Mouse (Mus musculus): Measurements from ENCODE around the gene Snx29. TPM values are rescaled to one million over a fixed set of nuclear protein-coding genes. Genes with fewer than 3 reads are reported as not detected.
"Not testable (repeated sequence)": the region's sequence is repeated elsewhere in the genome, so short reads cannot be mapped to it uniquely, and the experiment has no call there.

The Snx29 gene
- polyA plus RNA-seq, 2 experiments from 2014 or later: 5.1 to 8.3 TPM

DNA sequence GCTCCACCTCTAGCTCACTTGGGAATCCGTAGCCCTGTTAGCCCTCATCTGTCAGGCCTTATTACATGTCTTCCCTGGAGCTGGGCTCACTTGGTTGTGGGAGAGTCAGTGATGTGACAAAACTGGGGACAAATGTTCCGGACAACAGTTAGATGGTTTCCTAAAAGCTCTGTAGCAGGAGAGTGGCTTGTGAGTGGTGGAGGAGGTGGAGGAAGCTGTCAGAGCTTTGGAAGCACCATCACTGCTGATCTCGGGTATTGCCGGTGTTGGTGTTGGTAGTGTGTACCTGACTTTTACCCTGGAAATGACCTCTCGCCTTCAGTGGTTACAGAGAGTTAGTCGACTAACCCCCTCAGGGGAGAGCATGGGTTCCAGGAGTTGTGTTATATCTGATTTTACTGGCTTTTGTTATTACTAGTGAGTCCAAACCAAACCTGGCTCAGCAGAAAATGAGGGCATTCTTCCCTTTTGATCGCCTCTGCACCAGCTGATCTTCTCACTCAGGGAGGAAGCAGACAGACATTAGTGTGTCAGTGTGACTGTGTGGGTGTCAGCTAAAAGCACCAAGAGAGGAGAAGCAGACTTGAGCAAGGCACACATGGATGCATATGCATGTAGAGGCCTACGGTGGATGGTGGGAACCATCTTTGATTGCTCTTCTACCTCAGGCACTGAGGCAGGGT is 227.5 kb downstream of the Snx29 start:
- ATAC-seq: no peak

DNA sequence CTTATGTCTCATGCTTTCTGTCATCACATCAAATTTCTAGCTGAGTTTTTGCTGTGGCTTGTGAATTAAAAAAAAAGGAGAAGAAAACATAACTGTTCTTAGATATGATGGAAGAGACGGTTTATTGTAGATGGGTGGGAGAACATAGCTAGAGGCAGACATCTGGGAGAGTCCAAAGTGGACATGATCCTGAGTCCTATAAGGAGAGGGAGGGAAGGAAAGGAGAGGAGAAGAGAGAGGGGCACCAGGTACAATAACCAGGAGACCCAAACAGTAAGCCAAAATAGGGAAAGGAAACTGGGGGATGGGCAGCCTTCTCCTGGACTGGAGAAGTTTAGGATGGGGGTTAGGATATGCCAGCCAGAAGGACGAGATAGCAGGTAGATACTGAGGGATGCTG is 239.0 kb downstream of the Snx29 start:
- ATAC-seq: no peak

DNA sequence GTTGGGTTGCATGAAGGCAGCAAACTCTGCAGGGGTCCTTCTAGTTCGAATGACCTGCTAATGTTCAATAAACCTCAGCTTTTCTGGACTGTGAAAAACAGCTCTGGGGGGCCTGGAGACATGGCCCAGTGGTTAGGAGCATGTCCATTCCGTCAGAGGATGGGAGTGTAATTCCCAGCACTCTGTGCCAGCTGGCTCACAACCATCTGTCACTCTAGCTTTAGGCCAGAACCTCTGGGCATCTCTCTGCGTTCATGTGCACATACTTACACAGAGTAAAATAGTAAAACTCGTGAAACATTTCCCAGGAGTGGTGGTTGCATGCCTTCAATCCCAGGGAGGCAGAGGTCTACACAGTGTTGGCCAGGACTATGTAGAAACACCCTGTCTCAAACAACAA is 241.1 kb downstream of the Snx29 start:
- no peak for ATAC-seq

DNA sequence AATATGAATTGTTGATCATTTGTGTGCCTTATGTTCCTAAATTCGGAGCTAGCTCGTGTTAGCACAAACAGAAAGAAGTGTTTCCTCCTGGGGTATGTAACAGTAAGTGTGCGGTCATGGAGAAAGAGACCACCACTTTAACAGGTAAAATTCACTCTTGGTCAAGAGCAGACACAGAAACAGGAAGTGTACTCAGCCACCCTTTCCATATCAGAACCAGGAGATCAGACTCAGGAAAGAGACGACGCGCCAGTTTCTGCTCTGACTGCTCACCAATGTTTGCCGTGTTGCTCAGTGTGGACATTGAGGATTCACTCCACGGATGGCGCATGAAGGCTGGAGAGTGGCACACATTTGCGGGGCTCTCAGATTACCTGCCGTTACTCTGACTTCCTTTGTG is 242.4 kb downstream of the Snx29 start:
- no peak for ATAC-seq

DNA sequence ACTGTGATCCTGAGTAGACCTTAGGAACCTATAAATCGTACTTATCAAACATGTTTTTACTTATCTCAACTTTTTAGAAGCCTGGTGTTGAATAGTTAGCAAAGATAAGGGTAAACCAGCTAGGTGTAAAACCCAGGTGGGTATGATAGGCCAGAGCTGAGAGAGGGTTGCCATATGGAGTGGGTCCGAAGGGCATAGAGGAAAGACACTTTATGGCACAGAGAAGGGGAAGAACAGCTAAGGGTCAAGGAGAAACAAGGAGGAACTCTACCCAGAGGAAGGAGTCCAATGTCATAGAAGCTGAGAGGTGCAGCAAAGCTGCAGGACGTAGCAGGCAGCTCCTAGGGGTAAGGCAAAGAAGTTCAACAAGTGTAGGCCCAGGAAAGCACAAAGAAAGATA is 244.9 kb downstream of the Snx29 start:
- ATAC-seq: no peak

DNA sequence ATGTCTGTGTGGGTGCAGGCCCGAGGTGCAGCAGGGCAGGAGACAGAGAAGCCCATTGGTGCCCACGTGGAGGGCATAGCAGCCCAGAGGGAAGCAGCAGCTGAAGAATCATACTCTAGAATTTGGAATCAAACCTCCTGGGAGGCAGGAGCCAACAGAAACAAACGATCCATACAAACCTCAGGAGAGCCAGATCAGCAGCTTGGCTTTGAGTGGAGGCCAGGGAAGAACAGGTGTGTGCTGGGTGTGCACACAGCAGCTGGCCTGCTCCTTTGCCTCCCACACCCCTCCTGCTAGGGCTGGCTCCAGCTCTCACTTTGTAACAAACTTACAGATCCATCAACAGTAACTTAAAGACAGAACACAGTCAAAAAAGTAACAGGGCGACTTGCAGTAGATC is 245.4 kb downstream of the Snx29 start:
- ATAC-seq: no peak

DNA sequence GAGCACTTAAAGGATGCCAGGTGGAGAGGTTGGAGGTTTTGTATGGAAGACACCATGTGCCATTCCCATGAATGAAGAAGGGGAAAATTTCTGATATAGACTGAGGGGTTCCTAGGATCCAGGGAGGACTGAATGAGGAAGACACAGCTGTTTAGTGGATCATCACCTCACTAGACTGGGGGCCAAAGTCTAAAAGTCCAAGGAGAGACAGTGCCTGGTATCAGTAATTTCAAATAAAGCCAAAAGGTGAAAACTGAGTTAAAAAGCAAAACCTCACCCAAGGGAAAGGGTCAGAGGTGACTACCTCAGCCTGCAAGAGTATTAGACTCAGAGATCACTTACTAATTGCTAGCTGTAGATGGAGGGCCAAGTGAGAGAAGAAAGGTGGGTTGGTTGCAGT is 245.9 kb downstream of the Snx29 start:
- no peak for ATAC-seq

DNA sequence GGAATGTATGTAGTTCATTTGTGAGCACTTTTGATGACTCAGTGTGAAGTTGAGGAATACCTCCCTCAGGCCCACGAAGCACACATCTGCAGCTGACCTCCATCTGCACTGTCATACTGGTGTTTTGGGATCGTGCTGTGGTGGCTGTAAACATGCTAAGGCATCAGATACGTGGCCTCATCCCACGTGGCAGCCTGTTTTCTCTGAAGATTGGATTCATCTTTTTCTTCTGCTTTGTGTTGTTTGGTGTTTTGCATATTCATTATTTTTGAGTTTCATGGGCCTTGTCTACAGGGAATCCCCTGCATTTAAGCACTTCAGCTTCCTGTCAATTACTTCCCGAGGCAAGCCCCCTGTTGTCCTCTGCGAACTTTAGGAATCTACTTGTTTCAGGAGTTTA is 246.4 kb downstream of the Snx29 start:
- no peak for ATAC-seq

DNA sequence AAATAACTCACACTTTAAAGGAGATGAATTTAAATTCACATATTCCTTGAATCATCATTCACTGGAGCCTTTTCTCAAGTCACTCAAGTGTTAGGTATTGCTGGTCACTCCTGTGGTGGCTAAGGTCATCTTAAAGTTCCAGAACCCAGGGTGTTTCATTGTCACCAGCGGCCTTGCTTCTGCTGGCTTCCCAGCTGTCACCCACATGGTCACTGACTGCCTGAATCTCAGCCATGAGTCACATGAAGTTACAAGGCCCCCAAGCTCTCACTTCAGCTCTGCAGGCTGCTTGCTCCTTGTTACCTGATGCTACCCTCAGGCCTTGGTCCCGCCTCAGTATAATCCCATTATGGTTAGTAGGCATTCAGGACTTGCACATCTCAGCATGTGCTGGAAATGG is 247.4 kb downstream of the Snx29 start:
- no peak for ATAC-seq

DNA sequence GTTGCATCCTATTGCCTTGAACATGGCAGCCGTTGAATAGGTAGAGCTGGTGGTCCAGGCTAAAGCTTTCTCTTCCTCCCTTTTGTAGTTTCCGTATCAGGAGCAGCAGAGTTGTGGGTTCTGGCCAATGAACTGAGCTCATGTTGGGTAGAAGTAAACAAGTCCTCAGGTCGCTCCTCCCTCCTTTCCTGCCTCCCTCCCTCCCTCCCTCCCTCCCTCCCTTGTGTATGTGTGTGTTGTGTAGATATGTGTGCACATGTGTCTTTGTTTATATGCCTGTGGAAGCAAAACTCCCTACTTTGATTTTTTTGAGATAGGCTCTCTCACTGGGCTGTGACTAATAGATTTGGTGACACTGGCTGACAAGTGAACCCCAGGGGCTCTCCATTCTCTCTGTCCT is 251.8 kb downstream of the Snx29 start:
- no peak for ATAC-seq

DNA sequence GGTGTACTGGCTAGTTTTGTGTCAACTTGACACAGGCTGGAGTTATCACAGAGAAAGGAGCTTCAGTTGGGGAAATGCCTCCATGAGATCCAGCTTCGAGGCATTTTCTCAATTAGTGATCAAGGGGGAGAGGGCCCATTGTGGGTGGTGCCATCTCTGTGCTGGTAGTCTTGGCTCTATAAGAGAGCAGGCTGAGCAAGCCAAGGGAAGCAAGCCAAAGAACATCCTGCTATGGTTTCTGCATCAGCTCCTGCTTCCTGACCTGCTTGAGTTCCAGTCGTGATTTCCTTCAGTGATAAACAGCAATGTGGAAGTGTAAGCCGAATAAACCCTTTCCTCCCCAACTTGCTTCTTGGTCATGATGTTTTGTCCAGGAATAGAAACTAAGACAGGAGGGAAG is 253.0 kb downstream of the Snx29 start:
- not testable (repeated sequence) for ATAC-seq

DNA sequence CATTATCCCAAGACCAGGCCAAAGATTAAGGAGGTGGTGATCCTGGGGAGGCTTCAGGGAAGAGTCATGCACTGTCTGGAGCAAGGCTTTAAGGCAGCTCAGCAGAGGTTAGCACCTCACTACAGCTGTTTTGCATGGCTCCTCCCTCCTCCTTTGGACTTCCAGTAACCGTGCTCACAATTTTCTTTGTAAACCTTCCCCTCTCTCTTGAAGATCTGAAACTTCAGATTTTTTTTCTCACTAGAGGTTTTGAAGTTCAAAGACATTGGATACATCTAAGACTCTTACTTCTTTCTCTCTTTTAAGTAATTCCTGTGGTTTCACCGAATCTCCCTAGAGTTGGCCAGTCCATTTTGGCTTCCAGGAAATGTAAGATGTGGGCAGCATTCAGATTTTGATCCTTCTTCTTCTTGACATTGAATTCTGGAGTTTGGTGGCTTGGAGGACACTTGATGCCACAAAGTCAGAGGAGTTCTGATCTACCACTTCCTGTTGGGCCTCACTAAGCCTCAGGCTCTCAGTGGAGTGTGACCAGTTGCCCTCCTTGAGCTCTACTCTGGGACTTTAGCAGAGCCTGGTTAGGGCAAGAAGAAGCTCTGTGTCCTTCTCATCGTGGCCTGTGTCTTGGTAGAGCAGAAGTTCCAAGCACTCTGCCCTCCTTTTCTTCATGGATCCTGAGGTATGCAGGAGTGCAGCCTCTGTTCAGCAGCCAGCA is 255.0 kb downstream of the Snx29 start:
- peak; percentile 63 for ATAC-seq

DNA sequence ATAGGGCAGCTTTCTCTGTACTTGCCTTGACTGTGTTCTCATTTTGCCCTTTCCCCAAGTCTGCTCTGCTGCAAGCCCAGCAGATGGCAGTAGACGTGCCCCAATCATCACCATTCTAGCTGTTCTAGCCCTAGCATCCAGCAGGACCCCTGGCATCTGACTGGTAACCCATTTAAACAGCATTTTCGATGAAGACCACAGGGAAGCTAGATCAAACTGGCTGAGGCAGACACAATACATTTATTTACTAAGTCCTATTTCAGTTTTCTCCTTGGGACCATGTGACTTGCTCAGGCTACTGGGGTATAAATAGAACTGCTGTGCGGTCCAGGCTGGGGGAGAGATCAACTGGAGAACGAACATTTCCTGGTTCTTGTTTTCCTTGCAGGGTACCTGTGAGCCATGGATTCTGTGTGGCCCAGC is 257.0 kb downstream of the Snx29 start:
- ATAC-seq: no peak

DNA sequence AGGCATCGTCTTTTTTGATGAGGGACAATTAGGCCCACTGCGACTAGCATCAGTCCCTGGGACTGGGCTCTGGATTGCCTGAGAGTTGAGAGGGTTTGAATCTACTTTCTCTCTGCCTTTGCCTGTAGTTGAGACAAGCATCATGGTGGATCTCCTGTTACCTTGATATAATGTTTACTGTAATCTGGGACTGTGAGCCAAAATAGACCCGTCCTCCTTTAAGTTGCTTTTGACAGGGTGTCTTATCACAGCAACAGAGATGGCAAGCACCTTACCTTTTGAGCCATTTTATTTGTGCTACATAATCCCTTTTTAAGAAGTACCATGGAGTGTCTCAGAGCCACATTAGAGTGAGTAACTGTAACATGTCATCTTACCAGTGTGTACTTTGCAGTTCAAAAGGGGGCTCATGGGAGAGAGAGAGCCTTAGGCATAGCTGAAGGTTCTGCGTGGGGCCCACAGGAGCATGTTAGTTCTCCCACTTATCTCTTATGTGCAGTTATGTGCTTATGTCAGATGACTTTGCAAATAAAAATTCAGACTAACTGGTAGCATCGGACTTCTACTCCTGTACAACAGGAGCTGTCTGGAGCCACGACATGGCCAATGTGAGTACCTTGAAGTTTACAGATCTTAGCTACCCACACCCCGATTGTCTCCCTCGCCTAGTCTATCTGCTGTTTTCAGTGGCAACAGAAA is 261.4 kb downstream of the Snx29 start:
- no peak for ATAC-seq

DNA sequence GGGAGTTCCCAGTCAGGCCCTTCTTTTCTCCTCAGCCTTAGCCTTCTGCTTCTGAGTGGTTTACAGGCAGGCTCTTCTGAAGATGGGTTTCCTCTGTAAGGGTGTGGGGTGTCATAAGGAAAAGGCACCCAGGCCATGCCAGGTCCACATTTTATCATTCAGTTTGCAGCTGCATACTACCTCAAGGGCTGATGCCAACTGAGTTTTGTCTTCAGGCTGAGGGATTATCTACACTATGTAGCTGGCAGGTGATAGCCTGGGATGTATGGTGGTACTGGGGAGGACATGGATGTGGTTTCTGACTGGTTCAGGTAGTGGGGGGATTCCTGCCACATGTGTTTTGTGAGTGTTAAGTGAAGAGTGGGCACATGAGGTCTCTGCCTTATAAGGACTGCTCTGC is 266.0 kb downstream of the Snx29 start:
- no peak for ATAC-seq

DNA sequence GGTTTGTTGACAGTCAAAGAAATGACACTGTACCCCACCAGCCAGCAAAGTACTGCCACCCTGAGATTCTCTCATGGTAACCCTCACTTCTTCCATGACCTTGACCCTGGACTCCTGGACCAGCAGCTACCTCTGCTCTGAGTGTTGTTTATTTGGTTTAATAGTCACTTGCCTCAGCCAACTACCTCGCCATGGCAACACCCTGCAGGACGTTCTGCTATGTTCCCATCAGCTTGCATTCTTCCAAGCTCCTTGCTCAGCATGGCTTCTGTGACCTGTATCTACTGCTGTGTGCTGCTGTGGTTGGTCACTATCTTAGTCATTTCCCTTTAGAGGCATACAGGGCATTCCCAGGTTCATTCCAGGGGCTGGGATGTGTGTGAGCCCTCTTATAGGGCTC is 266.6 kb downstream of the Snx29 start:
- no peak for ATAC-seq

DNA sequence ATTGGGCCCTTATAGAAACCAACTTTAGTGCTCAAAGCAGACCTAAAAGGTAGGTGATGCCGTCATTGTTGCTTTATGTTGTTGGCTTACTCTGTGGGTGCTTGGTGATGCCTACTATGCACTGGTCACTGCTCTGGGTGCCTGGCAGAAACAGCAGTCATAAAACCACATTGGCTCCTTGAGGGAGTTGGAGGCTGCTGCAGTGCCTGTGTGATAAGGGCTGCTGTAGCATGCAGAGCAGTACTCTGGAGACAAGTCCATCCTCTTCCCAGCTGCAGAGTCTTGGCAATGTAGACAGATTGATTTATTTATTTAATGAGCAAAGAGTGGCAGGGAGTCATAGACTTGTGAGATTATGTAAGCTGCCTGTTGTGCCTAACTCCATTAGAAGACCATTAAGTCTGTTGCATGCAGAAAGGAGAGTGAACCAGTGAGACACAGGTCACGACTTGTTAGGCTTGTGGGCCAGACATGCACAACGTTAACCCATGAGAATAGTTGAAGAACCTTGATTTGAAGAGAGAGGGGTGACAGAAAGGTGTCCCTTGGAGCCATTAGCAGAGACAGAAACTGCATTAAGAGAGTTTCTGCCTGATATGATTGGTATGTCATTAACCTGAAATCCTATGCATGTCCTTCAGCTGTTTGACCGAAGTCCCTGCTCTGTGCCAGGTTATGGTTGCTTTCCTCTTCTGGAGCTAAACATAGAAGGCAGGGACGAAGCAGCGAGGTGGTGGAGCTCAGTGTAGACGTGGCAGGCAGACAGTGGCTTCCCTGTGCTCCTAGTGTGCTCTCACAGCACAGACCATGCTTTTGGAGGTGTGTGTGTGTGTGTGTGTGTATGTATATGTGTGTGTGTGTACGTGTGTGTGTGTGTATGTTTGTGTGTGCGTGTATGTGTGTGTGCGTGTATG is 267.3 kb downstream of the Snx29 start:
- ATAC-seq: no peak

DNA sequence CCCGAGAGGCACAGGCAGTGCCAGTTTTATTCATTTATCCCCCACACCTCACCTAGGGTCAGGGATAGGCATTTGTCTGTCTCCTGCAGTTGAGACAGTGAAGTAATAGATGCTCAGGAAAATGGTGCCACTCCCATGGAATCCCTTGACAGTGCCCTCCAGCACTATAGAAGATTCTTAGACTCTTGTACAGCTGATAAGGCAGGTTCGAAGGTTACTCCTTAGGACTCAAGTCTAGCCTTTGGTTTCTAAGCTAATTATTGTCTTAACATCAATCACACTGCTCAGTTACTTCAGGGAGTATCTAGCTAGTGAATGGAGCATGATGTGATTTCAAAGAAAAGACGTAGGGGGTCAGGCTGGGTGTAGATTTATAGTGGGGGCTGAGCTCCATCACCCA is 273.9 kb downstream of the Snx29 start:
- ATAC-seq: no peak

DNA sequence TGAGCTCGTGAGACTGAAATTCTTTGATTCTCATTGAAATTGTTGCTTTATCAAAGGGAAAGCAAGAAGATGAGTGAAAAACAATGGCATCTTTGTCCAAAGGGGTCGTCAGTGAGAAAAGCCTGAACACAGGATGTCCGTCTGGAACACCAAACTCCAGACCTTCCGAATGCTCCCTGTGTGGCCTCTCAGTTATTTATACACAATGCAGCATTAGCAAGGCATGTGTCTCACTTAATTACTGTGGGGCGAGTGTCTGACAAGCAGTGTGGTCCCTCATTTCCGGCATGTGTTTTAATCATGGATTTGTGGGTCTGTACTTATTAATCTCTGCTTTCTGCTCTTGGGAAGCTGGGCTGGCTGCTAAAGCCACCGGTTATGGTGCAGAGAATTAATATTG is 275.1 kb downstream of the Snx29 start:
- no peak for ATAC-seq

DNA sequence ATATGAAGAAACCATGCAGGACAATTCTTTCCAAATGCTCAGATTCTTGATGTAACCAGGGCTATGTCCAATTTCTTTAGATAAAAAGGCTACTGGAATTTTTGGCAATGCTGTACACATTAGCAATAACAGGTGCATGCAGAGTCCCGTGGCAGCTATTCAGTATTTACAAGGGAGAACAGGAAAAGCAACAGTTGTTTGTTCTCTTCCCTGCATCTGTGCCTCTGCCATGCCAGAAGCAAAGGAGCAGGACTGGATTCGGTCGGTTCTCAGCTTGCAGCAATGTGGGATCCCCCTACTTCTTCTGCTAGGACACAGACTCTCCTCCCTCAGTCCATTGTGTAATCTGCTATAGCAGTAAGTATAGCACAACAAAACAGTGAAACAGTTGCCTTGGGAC is 276.8 kb downstream of the Snx29 start:
- ATAC-seq: no peak

DNA sequence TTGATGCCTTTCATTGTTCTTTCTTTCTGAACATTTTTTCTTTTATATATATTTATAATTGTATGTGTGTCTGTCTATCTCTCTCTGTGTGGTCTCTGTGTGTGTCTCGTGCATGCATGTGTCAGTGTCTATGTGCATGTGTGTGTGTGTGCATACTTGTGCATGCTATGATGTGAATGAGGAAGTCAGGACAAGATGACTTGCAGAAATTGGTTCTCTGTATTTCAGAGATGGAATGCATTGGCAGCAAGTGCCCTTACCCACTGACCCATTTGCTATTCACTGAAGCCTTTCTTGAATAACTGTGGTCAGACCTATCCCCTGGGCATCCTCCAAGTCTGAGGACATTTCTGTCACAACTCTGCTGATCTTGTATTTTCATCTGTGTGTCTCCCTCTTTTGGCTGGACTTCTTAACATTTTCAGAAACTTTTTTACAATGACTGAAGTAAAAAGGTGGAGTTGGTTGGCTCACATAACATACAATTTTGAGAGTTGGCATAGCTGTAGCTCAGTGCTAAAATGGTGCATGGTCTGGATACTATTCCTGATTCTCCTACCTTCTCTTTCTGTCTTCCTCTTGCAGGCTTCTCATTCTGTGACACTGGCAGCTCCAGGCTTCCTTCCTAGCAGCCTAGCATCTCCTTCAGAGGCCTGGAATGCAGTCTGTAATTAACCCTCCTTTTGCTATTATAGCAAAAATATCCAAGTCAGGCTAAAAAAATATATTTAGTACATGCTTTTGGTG is 278.8 kb downstream of the Snx29 start:
- ATAC-seq: no peak
